Mouse (Mus musculus) erythroblast, embryonic 14.5 days (primary cell): ENCODE measurements around the gene Tbxas1.

Experiments
- GATA1 ChIP-seq: IDR thresholded peaks from 2 replicates; pipeline ENCODE4 v1.6.1; 2012; ENCODE audit warnings: low read length, inconsistent platforms, mixed read lengths
- TAL1 ChIP-seq: IDR thresholded peaks from 3 replicates; pipeline ENCODE4 v1.6.1; 2012; ENCODE audit warnings: low read length, inconsistent platforms, mixed read lengths

DNA sequence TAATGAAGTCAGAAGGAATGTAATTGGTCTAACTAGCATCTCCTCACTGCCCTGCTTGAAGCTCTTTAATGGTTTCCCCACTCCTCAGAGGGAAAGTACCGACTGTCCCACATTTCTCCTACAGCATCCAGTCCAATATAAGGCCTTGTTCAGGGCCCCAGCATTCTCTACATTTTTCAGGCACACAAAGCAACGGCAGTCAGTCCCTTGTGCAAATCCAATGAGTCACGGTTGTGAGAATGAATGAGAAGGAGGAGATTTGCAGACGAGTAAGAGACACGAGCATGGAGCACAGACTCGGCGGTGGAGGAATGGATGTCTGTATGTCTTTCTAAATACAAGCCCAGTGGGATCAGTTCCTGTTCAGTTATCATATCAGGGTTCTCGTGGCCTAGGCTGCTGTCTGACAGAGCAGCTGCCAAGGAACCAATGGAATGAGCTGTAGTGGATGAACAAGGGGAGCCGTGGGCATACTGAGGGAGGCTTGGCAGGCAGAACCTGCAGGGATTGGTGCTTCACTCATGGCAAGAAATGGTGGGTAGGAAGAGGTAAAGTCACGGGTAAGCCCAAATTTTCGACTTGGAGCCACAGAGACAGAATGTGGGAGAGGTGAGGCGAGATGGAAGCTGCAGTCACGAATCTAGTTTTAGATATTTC is 38.3 kb downstream of the Tbxas1 start:
- no peak for TF ChIP-seq TAL1
- no peak for TF ChIP-seq GATA1
